Mouse (Mus musculus) right cerebral cortex, adult 2 months (tissue): ENCODE measurements around the gene Ndufs2.

ENCODE experiments used
- DNase-seq, 2 experiments: peaks; one replicate each; pipeline ENCODE4 v3.0.0; 2021 to 2022; ENCODE audit warnings: low spot score in 2 of 2

Ndufs2 gene

GRCm38 (mm10) chr1:171250680-171251593 lies at the start of gene Ndufs2:
Gene Ndufs2, minus strand, starts transcription at chr1:171251388.
- no peak for DNase-seq

GRCm38 (mm10) chr1:171298226-171298625 lies 47.0 kb upstream of the Ndufs2 start:
- DNase-seq = no peak

GRCm38 (mm10) chr1:171295063-171295402 lies 43.8 kb upstream of the Ndufs2 start:
- DNase-seq = no peak

GRCm38 (mm10) chr1:171294298-171295062 lies 43.3 kb upstream of the Ndufs2 start, which contains the start of gene Ufc1:
Gene Ufc1, minus strand, starts transcription at chr1:171295024.
- DNase-seq = peak; percentile 86 to 90

- DNase-seq = no peak
Observed at GRCm38 (mm10) chr1:171293906-171294297, 42.7 kb upstream of the Ndufs2 start.

GRCm38 (mm10) chr1:171293351-171293750 lies 42.2 kb upstream of the Ndufs2 start:
- DNase-seq = no peak

GRCm38 (mm10) chr1:171288328-171288727 lies 37.1 kb upstream of the Ndufs2 start:
- no peak for DNase-seq

- peak; percentile 95 to 96 for DNase-seq
Observed at GRCm38 (mm10) chr1:171287136-171288081, 36.2 kb upstream of the Ndufs2 start, which contains the start of gene Usp21. Gene Usp21, minus strand, starts transcription at chr1:171287991.

- DNase-seq = peak in 1 of 2 experiments; percentile 2
Observed at GRCm38 (mm10) chr1:171286517-171286916, 35.3 kb upstream of the Ndufs2 start.

- DNase-seq = peak in 1 of 2 experiments; percentile 1
Observed at GRCm38 (mm10) chr1:171285096-171285892, 34.1 kb upstream of the Ndufs2 start.

- no peak for DNase-seq
Observed at GRCm38 (mm10) chr1:171284491-171284890, 33.3 kb upstream of the Ndufs2 start.

GRCm38 (mm10) chr1:171283188-171284160 lies 32.3 kb upstream of the Ndufs2 start:
- DNase-seq = no peak

GRCm38 (mm10) chr1:171282086-171282805 lies 31.1 kb upstream of the Ndufs2 start:
- no peak for DNase-seq

GRCm38 (mm10) chr1:171281528-171281923 lies 30.3 kb upstream of the Ndufs2 start:
- peak; percentile 81 to 82 for DNase-seq

- DNase-seq = peak; percentile 92 to 96
Observed at GRCm38 (mm10) chr1:171280916-171281527, 29.8 kb upstream of the Ndufs2 start, which contains the start of gene Ppox. Gene Ppox, minus strand, starts transcription at chr1:171281186.

GRCm38 (mm10) chr1:171280250-171280915 lies 29.2 kb upstream of the Ndufs2 start:
- no peak for DNase-seq

- no peak for DNase-seq
Observed at GRCm38 (mm10) chr1:171279721-171280120, 28.5 kb upstream of the Ndufs2 start.
